Mouse (Mus musculus) stomach, postnatal 0 days (tissue): ENCODE measurements around the gene Depdc5.

Experiments
- CTCF ChIP-seq: IDR thresholded peaks from 2 replicates; pipeline ENCODE4 v1.5.1; 2016; ENCODE audit warnings: antibody characterized with exemption, low read depth, mild to moderate bottlenecking, moderate library complexity
- EP300 ChIP-seq: optimal IDR thresholded peaks from 2 replicates; pipeline ENCODE3; 2016; ENCODE audit warnings: antibody characterized with exemption

DNA sequence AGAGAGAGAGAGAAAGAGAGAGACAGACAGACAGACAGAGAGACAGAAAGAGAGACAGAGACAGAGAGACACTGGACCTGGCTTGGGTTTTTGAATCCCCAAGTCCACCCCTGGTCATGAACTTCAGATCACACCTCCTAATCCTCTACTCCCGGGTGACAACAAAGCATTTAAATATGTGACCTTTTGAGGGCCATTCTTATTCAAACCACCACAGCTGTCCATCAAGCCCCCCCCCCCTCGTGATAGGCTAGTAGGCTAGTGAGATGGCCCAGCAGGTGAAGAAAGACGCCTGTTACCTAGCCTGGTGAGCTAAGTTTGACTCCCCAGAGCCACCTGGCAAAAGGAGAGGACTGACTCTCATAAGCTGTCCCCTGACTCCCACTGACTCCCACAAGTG, 171.4 kb downstream of the Depdc5 start:
- TF ChIP-seq EP300 = no peak
- no peak for TF ChIP-seq CTCF
